Mouse (Mus musculus): Measurements from ENCODE around the gene C2cd2l. TPM values are rescaled to one million over a fixed set of nuclear protein-coding genes. Genes with fewer than 3 reads are reported as not detected.

C2cd2l gene
- polyA plus RNA-seq, 1 experiment from 2014 or later: 5.8 TPM

GRCm38 (mm10) chr9:44267319-44268026, 52.6 kb downstream of the C2cd2l start:
- Histone ChIP-seq H3K27ac (replicated peaks; ENCODE audit: low read depth, low read length) (no peak overlapping the region), H3K4me1 (ENCODE audit: control insufficient read depth, insufficient read depth, low read length) (no peaks in the 10 kb centered on the region), H3K9me3 (replicated peaks; ENCODE audit: control insufficient read depth, low read length) (no peaks in the 10 kb centered on the region), H3K36me3 (replicated peaks; ENCODE audit: control insufficient read depth, insufficient read depth, low read depth, low read length) (no peaks in the 10 kb centered on the region), H3K4me2 (ENCODE audit: low read depth, low read length) (peak overlapping the region; percentile 85), H3K4me3 (ENCODE audit: low read depth, low read length) (peak overlapping the region; percentile 48), H3K9ac (replicated peaks; ENCODE audit: low read length) (peak overlapping the region; percentile 87), H3K27me3 (ENCODE audit: control insufficient read depth, insufficient read depth, low read length) (no peaks in the 10 kb centered on the region)
- DNase-seq (ENCODE audit: low spot score) (peak; percentile 21), ATAC-seq (replicated peaks; ENCODE audit: insufficient number of reproducible peaks, low FRiP score, low TSS enrichment, low read depth) (no peak)
- WGBS: 12% methylated on average over 21 of the region's 23 CpGs

GRCm38 (mm10) chr9:44266478-44267226, 53.4 kb downstream of the C2cd2l start:
- Histone ChIP-seq H3K36me3 (replicated peaks; ENCODE audit: control insufficient read depth, insufficient read depth, low read depth, low read length) (no peaks in the 10 kb centered on the region), H3K9ac (replicated peaks; ENCODE audit: low read length) (no peak overlapping the region; the same call in 1 of the 2 replicates), H3K4me2 (ENCODE audit: low read depth, low read length) (no peak overlapping the region), H3K27ac (replicated peaks; ENCODE audit: low read depth, low read length) (no peak overlapping the region), H3K4me3 (ENCODE audit: low read depth, low read length) (no peak overlapping the region), H3K9me3 (replicated peaks; ENCODE audit: control insufficient read depth, low read length) (no peaks in the 10 kb centered on the region), H3K4me1 (ENCODE audit: control insufficient read depth, insufficient read depth, low read length) (no peaks in the 10 kb centered on the region), H3K27me3 (ENCODE audit: control insufficient read depth, insufficient read depth, low read length) (no peaks in the 10 kb centered on the region)
- 74% methylated on average over 8 of the region's 8 CpGs for WGBS
- ATAC-seq (replicated peaks; ENCODE audit: insufficient number of reproducible peaks, low FRiP score, low TSS enrichment, low read depth) (no peak), DNase-seq (ENCODE audit: low spot score) (no peak)

GRCm38 (mm10) chr9:44261388-44261787, 58.7 kb downstream of the C2cd2l start:
- WGBS: 84% methylated on average over 14 of the region's 14 CpGs
- no peak for ATAC-seq (replicated peaks; ENCODE audit: insufficient number of reproducible peaks, low FRiP score, low TSS enrichment, low read depth)

More at GRCm38 (mm10) chr9:44261388-44261787, 58.7 kb downstream of the C2cd2l start:
- Histone ChIP-seq H3K36me3 (replicated peaks; ENCODE audit: control insufficient read depth, insufficient read depth, low read depth, low read length) (no peaks in the 10 kb centered on the region), H3K4me1 (ENCODE audit: control insufficient read depth, insufficient read depth, low read length) (no peaks in the 10 kb centered on the region), H3K9ac (replicated peaks; ENCODE audit: low read length) (no peak overlapping the region), H3K4me2 (ENCODE audit: low read depth, low read length) (no peak overlapping the region), H3K9me3 (replicated peaks; ENCODE audit: control insufficient read depth, low read length) (no peaks in the 10 kb centered on the region), H3K27me3 (ENCODE audit: control insufficient read depth, insufficient read depth, low read length) (no peaks in the 10 kb centered on the region), H3K4me3 (ENCODE audit: low read depth, low read length) (no peak overlapping the region), H3K27ac (replicated peaks; ENCODE audit: low read depth, low read length) (no peak overlapping the region)
- no peak for DNase-seq (ENCODE audit: low spot score)

Small RNA genes within 50 kb of the gene (microRNA-seq; reads per million reads assigned to microRNA genes)
- not detected for gene Gm44335 (ENCODE audit: borderline number of aligned reads)

Other genes starting within 250 kb of the C2cd2l start
- gene Mfrp, start 218.6 kb downstream of the C2cd2l start, polyA plus RNA-seq (2014; fragmentation: Nextera tagmentation; extraction: Ambion mirVana): 0.17 and 0.32 TPM in 2 replicates
- gene C1qtnf5, start 213.0 kb downstream of the C2cd2l start, polyA plus RNA-seq (2014; fragmentation: Nextera tagmentation; extraction: Ambion mirVana): 0.53 and 0.56 TPM in 2 replicates
- 0.08 TPM in 1 of 2 replicates, not detected in the other for gene Gm49380, start 206.8 kb downstream of the C2cd2l start, polyA plus RNA-seq (2014; fragmentation: Nextera tagmentation; extraction: Ambion mirVana)
- gene Rnf26, start 206.8 kb downstream of the C2cd2l start, polyA plus RNA-seq (2014; fragmentation: Nextera tagmentation; extraction: Ambion mirVana): 59.5 and 65.9 TPM in 2 replicates
- gene Mcam, start 185.8 kb downstream of the C2cd2l start, polyA plus RNA-seq (2014; fragmentation: Nextera tagmentation; extraction: Ambion mirVana): 18.3 and 20.1 TPM in 2 replicates
- gene Cbl, start 86.2 kb downstream of the C2cd2l start, polyA plus RNA-seq (2014; fragmentation: Nextera tagmentation; extraction: Ambion mirVana): 16.4 and 17.4 TPM in 2 replicates
- not detected in 2 replicates for gene Ccdc153, start 79.6 kb downstream of the C2cd2l start, polyA plus RNA-seq (2014; fragmentation: Nextera tagmentation; extraction: Ambion mirVana)
- gene Pdzd3, start 68.8 kb downstream of the C2cd2l start, polyA plus RNA-seq (2014; fragmentation: Nextera tagmentation; extraction: Ambion mirVana): not detected in 2 replicates
- gene Nlrx1, start 51.7 kb downstream of the C2cd2l start, polyA plus RNA-seq (2014; fragmentation: Nextera tagmentation; extraction: Ambion mirVana): 2.6 TPM in 2 replicates
- 1.6 and 2.0 TPM in 2 replicates for gene Abcg4, start 31.7 kb downstream of the C2cd2l start, polyA plus RNA-seq (2014; fragmentation: Nextera tagmentation; extraction: Ambion mirVana)
- gene Hinfp, start 14.6 kb downstream of the C2cd2l start, polyA plus RNA-seq (2014; fragmentation: Nextera tagmentation; extraction: Ambion mirVana): 17.2 and 19.6 TPM in 2 replicates
- 51.3 and 60.6 TPM in 2 replicates for gene Dpagt1, start 5.7 kb upstream of the C2cd2l start, polyA plus RNA-seq (2014; fragmentation: Nextera tagmentation; extraction: Ambion mirVana)
- 412 and 427 TPM in 2 replicates for gene H2afx, start 14.4 kb upstream of the C2cd2l start, polyA plus RNA-seq (2014; fragmentation: Nextera tagmentation; extraction: Ambion mirVana)
- gene Hmbs, start 23.9 kb upstream of the C2cd2l start, polyA plus RNA-seq (2014; fragmentation: Nextera tagmentation; extraction: Ambion mirVana): 152 and 161 TPM in 2 replicates
- gene Vps11, start 41.4 kb upstream of the C2cd2l start, polyA plus RNA-seq (2014; fragmentation: Nextera tagmentation; extraction: Ambion mirVana): 27.3 and 27.6 TPM in 2 replicates
- 29.2 and 31.3 TPM in 2 replicates for gene Hyou1, start 59.2 kb upstream of the C2cd2l start, polyA plus RNA-seq (2014; fragmentation: Nextera tagmentation; extraction: Ambion mirVana)
- gene Slc37a4, start 76.6 kb upstream of the C2cd2l start, polyA plus RNA-seq (2014; fragmentation: Nextera tagmentation; extraction: Ambion mirVana): 10.8 and 15.5 TPM in 2 replicates
- gene Rps25, start 86.9 kb upstream of the C2cd2l start, polyA plus RNA-seq (2014; fragmentation: Nextera tagmentation; extraction: Ambion mirVana): 2,044 and 2,103 TPM in 2 replicates
- gene Trappc4, start 87.3 kb upstream of the C2cd2l start, polyA plus RNA-seq (2014; fragmentation: Nextera tagmentation; extraction: Ambion mirVana): 166 and 175 TPM in 2 replicates
- gene Ccdc84, start 98.3 kb upstream of the C2cd2l start, polyA plus RNA-seq (2014; fragmentation: Nextera tagmentation; extraction: Ambion mirVana): 20.3 and 27.6 TPM in 2 replicates
- gene Foxr1, start 120.9 kb upstream of the C2cd2l start, polyA plus RNA-seq (2014; fragmentation: Nextera tagmentation; extraction: Ambion mirVana): not detected in 2 replicates
- gene Upk2, start 134.7 kb upstream of the C2cd2l start, polyA plus RNA-seq (2014; fragmentation: Nextera tagmentation; extraction: Ambion mirVana): 0.59 and 1.3 TPM in 2 replicates
- 10.3 and 11.8 TPM in 2 replicates for gene Bcl9l, start 162.5 kb upstream of the C2cd2l start, polyA plus RNA-seq (2014; fragmentation: Nextera tagmentation; extraction: Ambion mirVana)
- gene Cxcr5, start 241.6 kb upstream of the C2cd2l start, polyA plus RNA-seq (2014; fragmentation: Nextera tagmentation; extraction: Ambion mirVana): 0.13 and 0.31 TPM in 2 replicates